Mouse (Mus musculus): ENCODE measurements around the gene Trim3. TPM values are rescaled to one million over a fixed set of nuclear protein-coding genes. Genes with fewer than 3 reads are reported as not detected.

Gene Trim3
- polyA plus RNA-seq, 1 experiment from 2014 or later: 14.5 TPM

- Histone ChIP-seq H3K4me2 (replicated peaks; ENCODE audit: low read depth) (peak within 1 kb of the TSS; percentile 93), H3K9ac (ENCODE audit: low read length) (peak within 1 kb of the TSS; percentile 88), H3K27me3 (ENCODE audit: control insufficient read depth, insufficient read depth, low read length) (no peaks in the 10 kb centered on the region), H3K36me3 (ENCODE audit: control insufficient read depth, insufficient read depth, low read length) (peaks cover 3% of the 10 kb centered on the region; the same call in 1 of the 2 replicates), H3K4me3 (ENCODE audit: low read depth, low read length) (peak within 1 kb of the TSS; percentile 73), H3K4me1 (replicated peaks; ENCODE audit: control insufficient read depth, insufficient read depth) (peaks cover 12% of the 10 kb centered on the region; the same call in 1 of the 2 replicates), H3K27ac (replicated peaks) (peak within 1 kb of the TSS; percentile 92), H3K9me3 (ENCODE audit: control insufficient read depth, low read length) (no peaks in the 10 kb centered on the region)
- TF ChIP-seq CTCF (IDR thresholded peaks at IDR 0.05; ENCODE audit: low read depth): no peak
- no peak for TF ChIP-seq EP300 (optimal IDR thresholded peaks at IDR 0.05)
- ATAC-seq (ENCODE audit: low FRiP score, low TSS enrichment) (peak; percentile 9), DNase-seq (ENCODE audit: low spot score) (no peak)
- 0% methylated on average over 2 of the region's 2 CpGs for WGBS
Observed at GRCm38 (mm10) chr7:105639756-105640155, 6.4 kb upstream of the Trim3 start, which contains the start of gene Timm10b. Gene Timm10b, plus strand, starts transcription at chr7:105640056.

GRCm38 (mm10) chr7:105639304-105639703 is 5.9 kb upstream of the Trim3 start:
- peaks cover 12% of the 10 kb centered on the region; the same call in 1 of the 2 replicates for H3K4me1 ChIP-seq (replicated peaks; ENCODE audit: control insufficient read depth, insufficient read depth)
- TF ChIP-seq EP300 (optimal IDR thresholded peaks at IDR 0.05) (no peak), CTCF (IDR thresholded peaks at IDR 0.05; ENCODE audit: low read depth) (no peak)
- 44% methylated on average over 9 of the region's 9 CpGs for WGBS
- DNase-seq (ENCODE audit: low spot score) (no peak), ATAC-seq (ENCODE audit: low FRiP score, low TSS enrichment) (no peak)
- H3K4me3 ChIP-seq (ENCODE audit: low read depth, low read length): peak overlapping the region; percentile 73
- H3K36me3 ChIP-seq (ENCODE audit: control insufficient read depth, insufficient read depth, low read length): peaks cover 3% of the 10 kb centered on the region; the same call in 1 of the 2 replicates
- H3K9ac ChIP-seq (ENCODE audit: low read length): peak overlapping the region; percentile 88
- H3K4me2 ChIP-seq (replicated peaks; ENCODE audit: low read depth): peak overlapping the region; percentile 93
- no peaks in the 10 kb centered on the region for H3K9me3 ChIP-seq (ENCODE audit: control insufficient read depth, low read length)
- H3K27me3 ChIP-seq (ENCODE audit: control insufficient read depth, insufficient read depth, low read length): no peaks in the 10 kb centered on the region
- no peak overlapping the region for H3K27ac ChIP-seq (replicated peaks)

DNA sequence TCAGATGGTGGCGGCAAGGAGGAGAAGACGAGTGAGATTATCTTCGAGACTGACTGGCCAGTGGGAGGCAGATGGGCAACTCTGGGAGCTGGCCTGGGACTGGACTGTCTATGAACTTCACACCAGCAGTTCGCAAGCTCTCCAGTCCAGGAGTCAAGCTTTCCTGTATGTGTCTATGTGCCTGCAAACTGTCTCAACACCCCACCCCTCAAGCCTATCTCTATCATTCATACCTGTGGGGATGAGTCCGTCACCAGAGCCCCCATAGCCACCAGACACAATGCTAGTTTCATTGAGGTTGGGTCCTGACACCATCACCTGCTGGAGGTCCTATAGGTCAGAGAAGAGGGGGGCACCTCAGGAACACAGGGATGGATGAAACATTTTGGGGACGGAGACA is 5.4 kb upstream of the Trim3 start:
- no peaks in the 10 kb centered on the region for H3K9me3 ChIP-seq (ENCODE audit: control insufficient read depth, low read length)
- peaks cover 15% of the 10 kb centered on the region; the same call in 1 of the 2 replicates for H3K4me1 ChIP-seq (replicated peaks; ENCODE audit: control insufficient read depth, insufficient read depth)
- no peak overlapping the region for H3K27ac ChIP-seq (replicated peaks)
- no peak for ATAC-seq (ENCODE audit: low FRiP score, low TSS enrichment)
- 89% methylated on average over 6 of the region's 6 CpGs for WGBS
- H3K27me3 ChIP-seq (ENCODE audit: control insufficient read depth, insufficient read depth, low read length): no peaks in the 10 kb centered on the region
- H3K4me3 ChIP-seq (ENCODE audit: low read depth, low read length): no peak overlapping the region
- H3K4me2 ChIP-seq (replicated peaks; ENCODE audit: low read depth): no peak overlapping the region
- TF ChIP-seq EP300 (optimal IDR thresholded peaks at IDR 0.05): no peak
- no peak overlapping the region for H3K9ac ChIP-seq (ENCODE audit: low read length)
- H3K36me3 ChIP-seq (ENCODE audit: control insufficient read depth, insufficient read depth, low read length): peaks cover 3% of the 10 kb centered on the region; the same call in 1 of the 2 replicates
- no peak for DNase-seq (ENCODE audit: low spot score)

GRCm38 (mm10) chr7:105635726-105636125 is 2.4 kb upstream of the Trim3 start:
- H3K9me3 ChIP-seq (ENCODE audit: control insufficient read depth, low read length): no peaks in the 10 kb centered on the region
- H3K4me1 ChIP-seq (replicated peaks; ENCODE audit: control insufficient read depth, insufficient read depth): peaks cover 9% of the 10 kb centered on the region; the same call in 1 of the 2 replicates
- no peak overlapping the region for H3K9ac ChIP-seq (ENCODE audit: low read length)
- H3K4me3 ChIP-seq (ENCODE audit: low read depth, low read length): no peak overlapping the region
- ATAC-seq (ENCODE audit: low FRiP score, low TSS enrichment): no peak
- no peak overlapping the region for H3K4me2 ChIP-seq (replicated peaks; ENCODE audit: low read depth)
- TF ChIP-seq CTCF (IDR thresholded peaks at IDR 0.05; ENCODE audit: low read depth) (no peak), EP300 (optimal IDR thresholded peaks at IDR 0.05) (no peak)
- WGBS: 96% methylated on average over 2 of the region's 2 CpGs
- H3K27me3 ChIP-seq (ENCODE audit: control insufficient read depth, insufficient read depth, low read length): no peaks in the 10 kb centered on the region
- H3K27ac ChIP-seq (replicated peaks): no peak overlapping the region
- H3K36me3 ChIP-seq (ENCODE audit: control insufficient read depth, insufficient read depth, low read length): peaks cover 3% of the 10 kb centered on the region; the same call in 1 of the 2 replicates
- DNase-seq (ENCODE audit: low spot score): no peak

- Histone ChIP-seq H3K27me3 (ENCODE audit: control insufficient read depth, insufficient read depth, low read length) (no peaks in the 10 kb centered on the region), H3K4me1 (replicated peaks; ENCODE audit: control insufficient read depth, insufficient read depth) (peaks cover 6% of the 10 kb centered on the region), H3K4me3 (ENCODE audit: low read depth, low read length) (peak overlapping the region; percentile 80; the same call in 1 of the 2 replicates), H3K36me3 (ENCODE audit: control insufficient read depth, insufficient read depth, low read length) (peaks cover 3% of the 10 kb centered on the region; the same call in 1 of the 2 replicates), H3K9ac (ENCODE audit: low read length) (peak overlapping the region; percentile 77; the same call in 1 of the 2 replicates), H3K9me3 (ENCODE audit: control insufficient read depth, low read length) (no peaks in the 10 kb centered on the region), H3K4me2 (replicated peaks; ENCODE audit: low read depth) (peak overlapping the region; percentile 73), H3K27ac (replicated peaks) (peak overlapping the region; percentile 83)
- WGBS: 47% methylated on average over 9 of the region's 9 CpGs
- TF ChIP-seq EP300 (optimal IDR thresholded peaks at IDR 0.05): no peak
- TF ChIP-seq CTCF (IDR thresholded peaks at IDR 0.05; ENCODE audit: low read depth): no peak
- DNase-seq (ENCODE audit: low spot score) (no peak), ATAC-seq (ENCODE audit: low FRiP score, low TSS enrichment) (no peak)
Observed at GRCm38 (mm10) chr7:105634272-105634920, 1.0 kb upstream of the Trim3 start.

GRCm38 (mm10) chr7:105633801-105634135 is 397 bp upstream of the Trim3 start:
- H3K27me3 ChIP-seq (ENCODE audit: control insufficient read depth, insufficient read depth, low read length): no peaks in the 10 kb centered on the region
- H3K36me3 ChIP-seq (ENCODE audit: control insufficient read depth, insufficient read depth, low read length): peaks cover 3% of the 10 kb centered on the region; the same call in 1 of the 2 replicates
- H3K4me2 ChIP-seq (replicated peaks; ENCODE audit: low read depth): peak overlapping the region; percentile 73
- H3K9me3 ChIP-seq (ENCODE audit: control insufficient read depth, low read length): no peaks in the 10 kb centered on the region
- H3K9ac ChIP-seq (ENCODE audit: low read length): peak overlapping the region; percentile 77
- peaks cover 8% of the 10 kb centered on the region for H3K4me1 ChIP-seq (replicated peaks; ENCODE audit: control insufficient read depth, insufficient read depth)
- H3K27ac ChIP-seq (replicated peaks): peak overlapping the region; percentile 83
- 12% methylated on average over 10 of the region's 10 CpGs for WGBS
- TF ChIP-seq CTCF (IDR thresholded peaks at IDR 0.05; ENCODE audit: low read depth) (no peak), EP300 (optimal IDR thresholded peaks at IDR 0.05) (no peak)
- no peak for DNase-seq (ENCODE audit: low spot score)
- ATAC-seq (ENCODE audit: low FRiP score, low TSS enrichment): no peak
- H3K4me3 ChIP-seq (ENCODE audit: low read depth, low read length): peak overlapping the region; percentile 80

Measured in stomach, postnatal 0 days (tissue).